Mouse (Mus musculus) forebrain, embryonic 12.5 days (tissue): ENCODE measurements around the gene Scamp1. TPM values are rescaled to one million over a fixed set of nuclear protein-coding genes. Genes with fewer than 3 reads are reported as not detected.

Experiments
- ATAC-seq: fragments of 200-750 bp; cut with Nextera tagmentation; 2 replicates; pipeline ENCODE4 v1.8.0; 2017; ENCODE audit warnings: moderate TSS enrichment; ENCODE audit not compliant: low FRiP score
- H3K27ac ChIP-seq: fragments of 300-500 bp; sonication (generic); 2 replicates; pipeline ENCODE4 v1.5.1; 2016; ENCODE audit warnings: mild to moderate bottlenecking
- H3K27me3 ChIP-seq: fragments of 300-500 bp; sonication (generic); 2 replicates; pipeline ENCODE4 v1.6.1; 2016; ENCODE audit warnings: mild to moderate bottlenecking
- H3K36me3 ChIP-seq: fragments of 300-500 bp; sonication (generic); replicated peaks from 2 replicates; pipeline ENCODE4 v1.6.1; 2016; ENCODE audit warnings: mild to moderate bottlenecking
- H3K4me1 ChIP-seq: fragments of 300-500 bp; sonication (generic); 2 replicates; pipeline ENCODE4 v1.6.1; 2016
- H3K4me2 ChIP-seq: fragments of 300-500 bp; sonication (generic); 2 replicates; pipeline ENCODE4 v1.6.1; 2016; ENCODE audit warnings: mild to moderate bottlenecking, moderate library complexity
- H3K4me3 ChIP-seq: fragments of 300-500 bp; sonication (generic); replicated peaks from 2 replicates; pipeline ENCODE4 v1.5.1; 2016; ENCODE audit warnings: mild to moderate bottlenecking
- H3K9ac ChIP-seq: fragments of 300-500 bp; sonication (generic); 2 replicates; pipeline ENCODE4 v1.6.1; 2016; ENCODE audit warnings: mild to moderate bottlenecking
- H3K9me3 ChIP-seq: fragments of 300-500 bp; sonication (generic); 2 replicates; pipeline ENCODE4 v1.6.1; 2016
- WGBS: fragments of 180-500 bp; shearing (Covaris S2); methylation state at CpG from one replicate; pipeline ENCODE4 v1.1.7; 2016; 5-methylcytosine and 5-hydroxymethylcytosine counted together
- polyA plus RNA-seq: library from polyadenylated mRNA; unstranded; fragments of >200 nt; fragmentation: Nextera tagmentation; extraction: Ambion mirVana; gene quantifications from 2 replicates; pipeline ENCODE4 v1.2.1, GENCODE M21; 2016

Gene Scamp1
- polyA plus RNA-seq, 1 experiment from 2014 or later: 55.3 TPM

DNA sequence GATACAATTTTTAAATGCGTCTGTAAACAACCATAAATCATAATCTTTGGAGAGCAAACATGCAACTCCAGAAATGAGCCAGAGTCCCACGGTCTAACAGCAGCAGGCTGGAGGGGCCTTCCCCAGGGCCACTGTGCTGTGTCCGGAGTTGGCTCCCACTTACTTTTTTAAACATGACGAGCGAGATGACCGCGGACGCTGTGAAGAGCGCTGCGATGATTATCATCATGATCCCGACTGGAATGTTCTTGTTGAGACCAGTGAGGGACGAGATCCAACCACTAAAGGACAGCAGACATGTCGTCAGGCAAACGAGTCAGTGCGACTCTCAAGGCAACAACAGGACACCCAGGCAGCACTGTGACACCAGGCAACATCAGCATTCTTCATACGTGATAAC, 77.7 kb downstream of the Scamp1 start:
- H3K27ac ChIP-seq: no peak overlapping the region
- peaks cover 17% of the 10 kb centered on the region for H3K36me3 ChIP-seq
- H3K9ac ChIP-seq: no peak overlapping the region
- WGBS: 96% methylated on average over 16 of the region's 16 CpGs
- no peak for ATAC-seq
- peaks cover 17% of the 10 kb centered on the region for H3K4me1 ChIP-seq
- no peak overlapping the region for H3K4me2 ChIP-seq
- H3K27me3 ChIP-seq: no peaks in the 10 kb centered on the region
- H3K4me3 ChIP-seq: no peak overlapping the region
- peaks cover 4% of the 10 kb centered on the region; the same call in 1 of the 2 replicates for H3K9me3 ChIP-seq

- Histone ChIP-seq H3K36me3 (peaks cover 17% of the 10 kb centered on the region), H3K4me1 (no peaks in the 10 kb centered on the region), H3K9me3 (peaks cover 4% of the 10 kb centered on the region; the same call in 1 of the 2 replicates), H3K4me2 (no peak overlapping the region), H3K9ac (no peak overlapping the region), H3K4me3 (no peak overlapping the region), H3K27ac (no peak overlapping the region), H3K27me3 (no peaks in the 10 kb centered on the region)
- peak; percentile 75; the same call in 1 of the 2 replicates for ATAC-seq
- 8% methylated on average over 6 of the region's 6 CpGs for WGBS
These were observed 80.4 kb downstream of the Scamp1 start for GRCm38 (mm10) chr13:94205234-94205633.

DNA sequence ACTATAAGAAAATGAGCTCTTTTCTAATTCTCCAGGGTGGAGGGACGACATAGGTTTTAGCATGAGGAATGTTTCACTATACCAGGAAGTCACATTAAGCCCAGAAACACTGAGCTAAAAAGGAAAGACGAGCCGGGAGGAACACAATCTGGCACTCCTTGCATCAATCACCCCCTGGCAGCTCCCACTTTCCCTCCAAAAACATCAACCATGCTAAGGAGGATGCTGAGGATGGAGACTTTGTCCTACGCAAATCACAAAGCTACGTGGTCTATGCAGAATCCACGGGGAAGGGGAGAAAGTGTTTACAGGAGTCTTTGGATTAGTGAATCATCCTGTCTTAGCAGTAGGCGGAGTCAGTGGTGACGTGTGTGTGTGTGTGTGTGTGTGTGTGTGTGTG, 85.8 kb downstream of the Scamp1 start:
- no peaks in the 10 kb centered on the region for H3K9me3 ChIP-seq
- H3K4me3 ChIP-seq: no peak overlapping the region
- H3K9ac ChIP-seq: no peak overlapping the region
- 83% methylated on average over 8 of the region's 8 CpGs for WGBS
- no peak for ATAC-seq
- H3K27ac ChIP-seq: no peak overlapping the region
- H3K36me3 ChIP-seq: peaks cover 6% of the 10 kb centered on the region
- no peaks in the 10 kb centered on the region for H3K27me3 ChIP-seq
- H3K4me1 ChIP-seq: no peaks in the 10 kb centered on the region
- H3K4me2 ChIP-seq: no peak overlapping the region

DNA sequence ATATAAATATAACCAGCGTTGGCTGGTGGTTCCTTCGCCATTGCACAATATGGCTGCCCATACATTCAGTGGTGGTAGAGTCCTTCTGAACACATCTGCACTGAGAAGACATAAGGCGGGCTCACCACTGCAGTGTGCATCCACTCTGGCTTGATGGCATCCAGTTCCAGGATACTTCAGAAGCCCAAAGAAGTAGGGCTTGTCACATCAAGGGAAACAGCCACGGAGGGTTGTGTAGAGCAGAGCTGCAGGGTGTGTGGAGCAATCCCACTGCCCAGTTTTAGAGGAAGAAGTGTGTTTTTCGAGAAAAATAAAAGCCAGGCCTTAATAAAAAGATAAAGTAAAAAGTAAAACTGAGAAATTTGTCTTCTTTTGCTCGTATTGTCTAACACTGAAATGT, 87.0 kb downstream of the Scamp1 start:
- no peak overlapping the region for H3K27ac ChIP-seq
- H3K4me1 ChIP-seq: no peaks in the 10 kb centered on the region
- H3K36me3 ChIP-seq: no peaks in the 10 kb centered on the region
- 90% methylated on average over 6 of the region's 6 CpGs for WGBS
- H3K4me3 ChIP-seq: no peak overlapping the region
- H3K9ac ChIP-seq: no peak overlapping the region
- ATAC-seq: no peak
- no peaks in the 10 kb centered on the region for H3K9me3 ChIP-seq
- H3K4me2 ChIP-seq: no peak overlapping the region
- H3K27me3 ChIP-seq: no peaks in the 10 kb centered on the region

- Histone ChIP-seq H3K4me2 (no peak overlapping the region), H3K27ac (no peak overlapping the region), H3K36me3 (0 out of 2 replicates have a peak, but pooled peaks cover 3% of the 10 kb centered on the region), H3K4me1 (peaks cover 7% of the 10 kb centered on the region), H3K4me3 (no peak overlapping the region), H3K9ac (no peak overlapping the region), H3K27me3 (no peaks in the 10 kb centered on the region), H3K9me3 (no peaks in the 10 kb centered on the region)
- ATAC-seq: no peak
- 90% methylated on average over 4 of the region's 4 CpGs for whole genome bisulfite sequencing
These were observed 92.4 kb downstream of the Scamp1 start for GRCm38 (mm10) chr13:94193227-94193626.

DNA sequence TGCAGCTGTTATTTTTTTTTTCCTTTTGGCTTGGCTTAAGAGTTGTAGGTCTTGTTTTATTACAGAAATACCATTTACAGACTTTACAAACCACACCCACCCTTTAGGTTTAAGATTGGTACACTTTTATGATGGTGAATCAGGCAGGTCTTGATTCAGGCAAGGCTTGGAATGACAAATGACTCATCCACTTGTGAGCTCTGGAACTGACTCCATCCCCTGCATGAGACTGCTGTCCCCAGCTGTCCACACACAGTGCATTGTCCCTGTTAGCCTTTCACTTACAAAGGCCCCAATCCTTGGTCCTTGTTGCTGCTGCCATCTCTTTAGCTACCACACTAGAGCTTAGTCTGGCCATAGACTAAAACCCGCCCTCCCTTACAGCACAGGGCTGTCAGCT, 95.3 kb downstream of the Scamp1 start:
- Histone ChIP-seq H3K27ac (no peak overlapping the region), H3K9ac (no peak overlapping the region), H3K36me3 (0 out of 2 replicates have a peak, but pooled peaks cover 3% of the 10 kb centered on the region), H3K9me3 (no peaks in the 10 kb centered on the region), H3K27me3 (0 out of 2 replicates have a peak, but pooled peaks cover 3% of the 10 kb centered on the region), H3K4me3 (no peak overlapping the region), H3K4me2 (no peak overlapping the region), H3K4me1 (peaks cover 21% of the 10 kb centered on the region)
- 89% methylated on average over 1 of the region's 1 CpGs for WGBS
- ATAC-seq: no peak

GRCm38 (mm10) chr13:94188200-94189086, 97.2 kb downstream of the Scamp1 start:
- Histone ChIP-seq H3K4me2 (no peak overlapping the region), H3K4me3 (no peak overlapping the region), H3K27ac (peak overlapping the region; percentile 57), H3K27me3 (0 out of 2 replicates have a peak, but pooled peaks cover 3% of the 10 kb centered on the region), H3K36me3 (0 out of 2 replicates have a peak, but pooled peaks cover 3% of the 10 kb centered on the region), H3K9me3 (no peaks in the 10 kb centered on the region), H3K4me1 (peaks cover 21% of the 10 kb centered on the region), H3K9ac (no peak overlapping the region)
- peak; percentile 55; the same call in 1 of the 2 replicates for ATAC-seq
- WGBS: 11% methylated on average over 10 of the region's 10 CpGs

DNA sequence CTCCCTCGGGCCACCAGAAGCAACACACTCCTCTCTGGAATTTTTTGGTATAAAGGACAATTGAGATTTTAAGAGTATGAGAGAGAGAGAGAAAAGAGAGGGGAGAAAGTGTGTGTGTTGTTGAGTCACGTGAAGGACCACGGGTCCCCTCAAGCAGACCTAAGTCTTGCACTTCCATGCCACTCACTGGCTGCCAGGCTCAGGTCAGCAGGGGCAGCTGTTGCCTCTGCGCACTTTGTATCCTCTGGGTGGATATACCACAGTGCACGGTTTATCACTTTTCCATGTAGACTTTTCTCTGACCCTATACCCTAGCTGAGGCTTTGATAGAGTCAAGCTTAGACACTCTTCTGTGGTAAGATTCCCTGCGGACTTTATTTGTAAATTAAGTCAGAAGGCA, 100.0 kb downstream of the Scamp1 start:
- no peaks in the 10 kb centered on the region for H3K9me3 ChIP-seq
- WGBS: 82% methylated on average over 5 of the region's 6 CpGs
- H3K27ac ChIP-seq: no peak overlapping the region
- H3K4me3 ChIP-seq: no peak overlapping the region
- peaks cover 21% of the 10 kb centered on the region for H3K4me1 ChIP-seq
- H3K36me3 ChIP-seq: no peaks in the 10 kb centered on the region
- 0 out of 2 replicates have a peak, but pooled peaks cover 3% of the 10 kb centered on the region for H3K27me3 ChIP-seq
- no peak overlapping the region for H3K4me2 ChIP-seq
- ATAC-seq: no peak
- H3K9ac ChIP-seq: no peak overlapping the region

GRCm38 (mm10) chr13:94184726-94185456, 100.8 kb downstream of the Scamp1 start:
- H3K27ac ChIP-seq: no peak overlapping the region
- no peak for ATAC-seq
- H3K9me3 ChIP-seq: no peaks in the 10 kb centered on the region
- WGBS: 92% methylated on average over 10 of the region's 10 CpGs
- no peak overlapping the region for H3K4me2 ChIP-seq
- peaks cover 21% of the 10 kb centered on the region for H3K4me1 ChIP-seq
- no peak overlapping the region for H3K4me3 ChIP-seq
- H3K27me3 ChIP-seq: 0 out of 2 replicates have a peak, but pooled peaks cover 3% of the 10 kb centered on the region
- H3K36me3 ChIP-seq: no peaks in the 10 kb centered on the region
- no peak overlapping the region for H3K9ac ChIP-seq

GRCm38 (mm10) chr13:94183372-94184021, 102.2 kb downstream of the Scamp1 start:
- Histone ChIP-seq H3K27me3 (0 out of 2 replicates have a peak, but pooled peaks cover 3% of the 10 kb centered on the region), H3K4me2 (no peak overlapping the region), H3K36me3 (no peaks in the 10 kb centered on the region), H3K27ac (no peak overlapping the region), H3K9ac (no peak overlapping the region), H3K4me3 (no peak overlapping the region), H3K9me3 (no peaks in the 10 kb centered on the region), H3K4me1 (peaks cover 24% of the 10 kb centered on the region)
- 89% methylated on average over 8 of the region's 8 CpGs for WGBS
- no peak for ATAC-seq

- no peak overlapping the region for H3K4me2 ChIP-seq
- H3K36me3 ChIP-seq: no peaks in the 10 kb centered on the region
- peaks cover 9% of the 10 kb centered on the region for H3K4me1 ChIP-seq
- WGBS: 87% methylated on average over 5 of the region's 5 CpGs
- no peak overlapping the region for H3K4me3 ChIP-seq
- H3K27me3 ChIP-seq: 0 out of 2 replicates have a peak, but pooled peaks cover 3% of the 10 kb centered on the region
- H3K27ac ChIP-seq: no peak overlapping the region
- H3K9ac ChIP-seq: no peak overlapping the region
- no peak for ATAC-seq
- H3K9me3 ChIP-seq: no peaks in the 10 kb centered on the region
These were observed 103.6 kb downstream of the Scamp1 start for GRCm38 (mm10) chr13:94182026-94182425.
